Mouse (Mus musculus) common myeloid progenitor, adult 5-6 weeks (primary cell): Measurements from ENCODE around the gene 1700022I11Rik. TPM values are rescaled to one million over a fixed set of nuclear protein-coding genes. Genes with fewer than 3 reads are reported as not detected.

Source experiments
- ATAC-seq: replicated peaks from 2 replicates; pipeline ENCODE4 v1.8.0; 2016; ENCODE audit warnings: low read depth, mild to moderate bottlenecking, moderate TSS enrichment, inconsistent platforms; ENCODE audit not compliant: poor library complexity, severe bottlenecking
- total RNA-seq: library from RNA; stranded (forward); fragments of 200-1000, 187-1606 nt; gene quantifications from 2 replicates; pipeline ENCODE4 v1.2.3, GENCODE M21; 2017

1700022I11Rik gene
- total RNA-seq: 0.41 TPM in 1 of 2 replicates, not detected in the other

GRCm38 (mm10) chr4:42969304-42969703, at the start of gene 1700022I11Rik:
Gene 1700022I11Rik, plus strand, starts transcription at chr4:42969604.
- ATAC-seq: no peak

DNA sequence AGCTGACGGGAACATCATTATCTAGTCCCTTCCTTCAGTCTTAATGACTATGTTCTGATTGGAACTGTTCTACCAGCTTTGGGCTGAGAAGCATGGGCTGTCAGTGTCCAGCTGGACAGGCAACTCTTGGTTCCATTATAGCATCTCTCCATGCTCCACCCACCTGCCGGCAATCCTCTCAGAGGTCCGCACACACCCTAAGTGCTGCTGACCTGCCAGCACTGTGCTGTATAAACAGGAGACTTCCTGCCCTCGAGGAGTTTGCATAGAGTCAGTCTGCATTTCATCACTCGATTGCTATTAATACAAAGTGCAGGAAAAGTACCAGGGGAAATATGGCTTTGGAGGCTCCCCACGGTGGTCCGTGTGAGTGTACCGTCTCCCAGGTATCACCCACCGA, 48.7 kb upstream of the 1700022I11Rik start:
- ATAC-seq: no peak

GRCm38 (mm10) chr4:42921536-42921935, 47.9 kb upstream of the 1700022I11Rik start:
- no peak for ATAC-seq

GRCm38 (mm10) chr4:42922056-42922455, 47.3 kb upstream of the 1700022I11Rik start:
- ATAC-seq: no peak

GRCm38 (mm10) chr4:42922461-42922860, 46.9 kb upstream of the 1700022I11Rik start:
- ATAC-seq: no peak

- ATAC-seq: no peak
These were observed 45.2 kb upstream of the 1700022I11Rik start for GRCm38 (mm10) chr4:42924095-42924710.

- no peak for ATAC-seq
These were observed 41.2 kb upstream of the 1700022I11Rik start for GRCm38 (mm10) chr4:42928209-42928608.

- no peak for ATAC-seq
These were observed 40.5 kb upstream of the 1700022I11Rik start for GRCm38 (mm10) chr4:42928952-42929351.

- no peak for ATAC-seq
These were observed 37.0 kb upstream of the 1700022I11Rik start for GRCm38 (mm10) chr4:42932229-42932969.

DNA sequence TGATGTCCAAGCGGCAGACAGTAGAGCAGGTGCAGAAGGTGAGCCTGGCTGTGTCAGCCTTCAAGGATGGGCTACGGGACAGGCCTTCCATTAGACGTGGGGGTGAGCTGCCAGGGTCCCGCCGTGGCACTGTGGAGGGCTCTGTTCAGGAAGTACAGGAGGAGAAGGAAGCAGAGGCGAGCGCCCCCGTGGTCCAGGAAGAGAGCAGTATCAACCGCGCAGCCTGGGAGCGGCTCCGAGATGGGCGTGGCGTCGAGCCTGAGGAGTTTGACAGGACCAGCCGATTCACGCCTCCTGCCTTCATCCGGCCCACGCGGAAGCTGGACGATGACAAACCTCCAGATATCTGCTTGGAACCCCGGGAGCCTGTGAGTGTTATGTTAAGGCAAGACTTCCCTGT, 35.8 kb upstream of the 1700022I11Rik start:
- peak; percentile 97 for ATAC-seq

DNA sequence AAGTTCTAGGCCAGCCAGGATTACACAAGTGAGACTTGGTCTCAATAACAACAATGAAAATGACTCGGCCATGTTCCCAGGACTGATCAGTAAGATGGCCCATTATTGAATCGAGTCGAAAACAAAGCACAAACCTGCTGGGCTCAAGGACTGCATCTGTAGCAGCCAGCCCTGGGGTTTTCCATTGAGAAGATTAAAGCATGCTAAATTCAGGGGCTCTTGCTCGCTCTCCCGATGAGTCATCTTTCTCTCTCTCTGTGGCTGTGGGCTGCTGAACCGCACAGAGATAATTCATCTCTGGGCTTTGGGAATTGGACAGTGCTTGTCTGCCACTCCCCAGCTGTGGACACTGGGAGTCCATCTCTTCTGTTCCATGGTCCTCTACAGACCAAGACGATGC, 28.0 kb upstream of the 1700022I11Rik start:
- no peak for ATAC-seq

GRCm38 (mm10) chr4:42943341-42943740, 26.1 kb upstream of the 1700022I11Rik start:
- ATAC-seq: no peak

DNA sequence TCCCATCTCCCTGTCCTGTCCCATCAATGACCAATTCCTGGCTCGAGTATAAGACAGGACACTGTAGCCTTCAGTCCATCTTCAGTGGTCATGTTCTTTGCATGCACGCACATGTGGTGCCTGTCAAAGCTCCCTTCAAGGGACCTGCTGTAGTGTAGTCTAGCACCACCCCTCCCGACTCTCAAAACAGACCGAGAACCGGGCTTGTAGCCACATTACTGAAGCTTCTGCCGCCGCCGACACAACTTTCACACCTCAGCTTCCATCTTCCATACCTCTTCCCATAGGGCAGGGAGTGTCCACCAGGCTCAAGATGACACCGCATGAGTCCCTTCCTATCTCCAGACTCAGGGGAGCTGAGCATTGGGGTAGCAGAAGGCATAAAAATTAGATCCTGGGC, 25.2 kb upstream of the 1700022I11Rik start:
- no peak for ATAC-seq

DNA sequence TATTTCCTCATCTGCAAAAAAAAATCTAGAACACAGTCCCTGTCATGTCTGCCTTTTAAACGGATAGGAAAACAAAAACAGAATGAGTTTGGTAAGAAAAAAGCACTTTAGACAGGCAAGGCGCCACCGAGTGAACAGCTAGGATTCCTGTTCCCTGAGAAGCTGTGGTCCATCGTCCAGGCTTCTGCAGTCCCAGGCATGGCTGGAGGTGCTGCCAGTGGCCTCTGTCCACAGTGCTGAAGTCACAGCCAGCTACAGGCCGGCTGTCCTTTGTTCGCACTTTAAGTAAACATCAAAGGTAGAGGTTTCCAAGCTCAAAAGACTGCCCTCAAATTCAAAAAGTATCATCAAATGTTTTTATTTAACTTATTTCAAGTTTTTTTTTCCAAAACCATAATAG, 24.4 kb upstream of the 1700022I11Rik start:
- ATAC-seq: no peak

DNA sequence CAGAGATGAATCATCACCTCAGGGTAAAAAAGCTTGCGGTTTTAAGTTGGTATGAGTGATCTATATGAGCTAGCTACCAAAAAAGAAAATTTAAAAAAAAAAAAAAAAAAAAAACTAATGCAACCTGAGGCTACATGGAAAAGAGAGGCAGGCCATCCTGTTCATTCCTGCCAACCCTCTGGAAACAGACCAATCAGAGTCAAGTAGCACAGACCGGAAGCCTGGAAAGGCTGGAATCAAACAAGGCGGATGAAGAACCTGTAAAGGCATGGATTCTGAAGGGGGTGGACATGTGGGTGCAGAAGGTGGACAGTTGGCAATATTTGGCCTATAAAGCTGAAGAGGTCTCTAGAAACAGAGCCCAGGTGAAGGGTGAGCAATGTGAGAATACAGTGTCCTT, 24.0 kb upstream of the 1700022I11Rik start:
- ATAC-seq: no peak

GRCm38 (mm10) chr4:42945952-42946351, 23.5 kb upstream of the 1700022I11Rik start:
- no peak for ATAC-seq

DNA sequence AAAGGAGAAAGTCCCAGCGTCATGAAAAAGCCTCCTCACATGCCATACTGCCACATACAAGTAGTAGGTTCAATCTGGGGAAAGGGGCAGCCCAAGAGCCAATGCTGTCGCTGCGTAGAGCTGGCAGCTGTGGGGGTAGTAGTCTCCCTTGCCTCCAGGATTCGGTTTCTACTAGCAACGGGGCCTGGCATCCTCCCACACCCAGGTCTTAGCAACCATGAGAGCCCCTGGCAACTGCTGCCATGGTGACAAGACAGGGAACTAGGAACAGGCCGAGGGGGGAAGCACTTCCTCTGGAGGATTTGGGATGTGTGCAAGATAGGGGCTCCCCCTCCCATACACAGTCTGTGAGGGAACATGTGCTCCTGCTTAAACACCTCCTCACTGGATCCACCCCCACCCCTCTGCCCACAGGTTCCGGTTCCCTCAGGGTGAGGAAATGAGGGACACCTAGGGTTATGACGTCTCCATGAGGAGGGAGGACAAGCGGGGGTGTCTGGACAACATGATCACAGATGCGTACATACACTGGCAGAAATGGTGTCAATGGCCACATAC, 22.6 kb upstream of the 1700022I11Rik start:
- ATAC-seq: peak; percentile 4; the same call in 1 of the 2 replicates

DNA sequence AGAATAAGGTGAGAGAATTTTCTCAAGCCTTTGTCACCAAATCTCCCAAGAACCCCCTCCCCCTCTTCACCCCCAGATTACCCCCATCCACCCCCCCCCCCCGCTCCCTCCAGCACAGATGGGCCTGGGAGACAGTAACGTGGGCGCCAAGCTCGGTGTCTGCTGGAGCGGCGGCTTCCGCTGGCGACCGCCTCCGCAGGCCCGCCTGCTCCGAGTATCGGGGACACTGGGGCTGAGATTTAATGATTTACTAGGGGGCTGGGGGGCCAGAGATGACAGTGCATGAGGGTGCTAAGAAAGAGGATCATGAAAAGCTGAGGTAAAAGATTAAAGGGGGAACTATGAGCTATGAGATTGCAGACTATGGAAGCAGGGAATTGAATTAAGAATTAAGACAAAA, 20.9 kb upstream of the 1700022I11Rik start:
- no peak for ATAC-seq

- no peak for ATAC-seq
These were observed 20.2 kb upstream of the 1700022I11Rik start for GRCm38 (mm10) chr4:42949051-42949675.

DNA sequence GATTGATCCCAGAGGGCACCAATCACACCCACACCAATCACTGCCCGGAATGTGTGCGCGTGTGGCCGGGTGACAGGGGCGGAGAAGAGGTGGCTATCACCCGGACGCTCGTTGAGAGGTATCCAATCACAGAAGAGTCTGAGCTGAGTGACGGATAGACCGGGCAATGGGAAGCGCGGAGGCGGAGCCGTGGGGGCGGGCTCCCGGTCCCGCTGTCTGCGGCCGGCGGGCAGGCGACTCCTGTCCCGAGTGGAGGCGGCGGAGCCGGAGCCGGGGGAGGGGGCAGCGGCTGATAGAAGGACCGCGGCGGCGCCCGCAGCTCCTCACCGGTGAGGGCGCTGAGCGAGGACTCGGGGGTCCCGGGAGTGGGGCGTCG, 19.7 kb upstream of the 1700022I11Rik start, which contains the start of gene Dnajb5:
Gene Dnajb5 (plus strand): TSS at position 139 of the 376 bp plus-strand sequence.
- peak; percentile 92 for ATAC-seq

DNA sequence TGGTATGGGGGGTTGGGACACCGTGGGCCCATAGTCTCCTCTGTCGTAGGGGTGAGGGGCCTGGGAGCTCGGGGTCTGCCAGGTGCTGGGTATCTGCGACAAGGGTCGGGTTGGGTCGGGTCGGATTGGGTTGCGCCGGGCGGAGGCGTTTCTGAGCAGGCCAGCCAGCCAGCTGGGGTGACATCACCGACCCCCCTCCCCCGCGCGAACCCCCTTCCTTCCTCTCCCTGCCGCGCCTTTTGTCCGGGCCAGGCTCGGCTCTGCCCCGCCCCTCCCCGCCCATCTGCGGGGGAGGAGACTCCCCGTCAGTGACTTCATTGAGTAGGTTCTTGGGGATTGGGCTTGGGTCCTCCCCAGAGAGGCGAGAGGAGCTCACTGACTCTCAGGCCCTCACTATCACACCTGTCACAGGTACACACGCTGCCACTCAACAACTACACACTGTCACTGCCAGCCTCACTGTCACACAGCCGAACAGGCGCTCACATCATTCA, 19.3 kb upstream of the 1700022I11Rik start:
- ATAC-seq: peak; percentile 48
